Mouse (Mus musculus): ENCODE results near the gene Ptprn2. TPM values are rescaled to one million over a fixed set of nuclear protein-coding genes. Genes with fewer than 3 reads are reported as not detected.

The Ptprn2 gene
- polyA plus RNA-seq, 1 experiment, result 97.8 TPM

GRCm38 (mm10) chr12:117035243-117035642 lies 549.7 kb downstream of the Ptprn2 start:
- no peak overlapping the region for H3K27ac ChIP-seq (ENCODE audit: insufficient read depth, low read length)
- WGBS, result 36% methylated on average over 2 of the region's 2 CpGs

GRCm38 (mm10) chr12:117039411-117039810 lies 553.9 kb downstream of the Ptprn2 start:
- H3K27ac ChIP-seq (ENCODE audit: insufficient read depth, low read length), result no peak overlapping the region
- TF ChIP-seq POLR2A (IDR thresholded peaks at IDR 0.05; ENCODE audit: borderline replicate concordance, insufficient read depth, low read length) (no peak), CTCF (IDR thresholded peaks at IDR 0.05; ENCODE audit: borderline replicate concordance, insufficient read depth, low read depth, low read length) (no peak)

More at GRCm38 (mm10) chr12:117035243-117035642, 549.7 kb downstream of the Ptprn2 start:
- Histone ChIP-seq H3K4me3 (replicated peaks; ENCODE audit: insufficient read depth, low read depth, low read length) (no peak overlapping the region), H3K4me1 (ENCODE audit: control insufficient read depth, insufficient read depth, low read length) (no peaks in the 10 kb centered on the region), H3K27me3 (ENCODE audit: control insufficient read depth, insufficient read depth, low read length) (no peaks in the 10 kb centered on the region)
- peak; percentile 58 to 59 for DNase-seq
- TF ChIP-seq CTCF (IDR thresholded peaks at IDR 0.05; ENCODE audit: borderline replicate concordance, insufficient read depth, low read depth, low read length) (peak; percentile 66), POLR2A (IDR thresholded peaks at IDR 0.05; ENCODE audit: borderline replicate concordance, insufficient read depth, low read length) (no peak)

GRCm38 (mm10) chr12:117041409-117041808 lies 555.9 kb downstream of the Ptprn2 start:
- Histone ChIP-seq H3K4me1 (ENCODE audit: control insufficient read depth, insufficient read depth, low read length) (no peaks in the 10 kb centered on the region), H3K4me3 (replicated peaks; ENCODE audit: insufficient read depth, low read depth, low read length) (no peak overlapping the region), H3K27ac (ENCODE audit: insufficient read depth, low read length) (no peak overlapping the region), H3K27me3 (ENCODE audit: control insufficient read depth, insufficient read depth, low read length) (no peaks in the 10 kb centered on the region)
- 94% methylated on average over 2 of the region's 2 CpGs for WGBS
- TF ChIP-seq CTCF (IDR thresholded peaks at IDR 0.05; ENCODE audit: borderline replicate concordance, insufficient read depth, low read depth, low read length) (no peak), POLR2A (IDR thresholded peaks at IDR 0.05; ENCODE audit: borderline replicate concordance, insufficient read depth, low read length) (no peak)
- no peak for DNase-seq

More at GRCm38 (mm10) chr12:117039411-117039810, 553.9 kb downstream of the Ptprn2 start:
- no peak for DNase-seq
- H3K27me3 ChIP-seq (ENCODE audit: control insufficient read depth, insufficient read depth, low read length), result no peaks in the 10 kb centered on the region
- no peaks in the 10 kb centered on the region for H3K4me1 ChIP-seq (ENCODE audit: control insufficient read depth, insufficient read depth, low read length)
- WGBS, result 56% methylated on average over 3 of the region's 3 CpGs
- no peak overlapping the region for H3K4me3 ChIP-seq (replicated peaks; ENCODE audit: insufficient read depth, low read depth, low read length)

- H3K27me3 ChIP-seq (ENCODE audit: control insufficient read depth, insufficient read depth, low read length), result no peaks in the 10 kb centered on the region
- TF ChIP-seq CTCF (IDR thresholded peaks at IDR 0.05; ENCODE audit: borderline replicate concordance, insufficient read depth, low read depth, low read length) (no peak), POLR2A (IDR thresholded peaks at IDR 0.05; ENCODE audit: borderline replicate concordance, insufficient read depth, low read length) (no peak)
- no peak overlapping the region for H3K4me3 ChIP-seq (replicated peaks; ENCODE audit: insufficient read depth, low read depth, low read length)
- WGBS, result 89% methylated on average over 7 of the region's 7 CpGs
- H3K4me1 ChIP-seq (ENCODE audit: control insufficient read depth, insufficient read depth, low read length), result no peaks in the 10 kb centered on the region
- no peak overlapping the region for H3K27ac ChIP-seq (ENCODE audit: insufficient read depth, low read length)
- no peak for DNase-seq
Measured at GRCm38 (mm10) chr12:117042706-117043105, 557.2 kb downstream of the Ptprn2 start.

- H3K27ac ChIP-seq (ENCODE audit: insufficient read depth, low read length), result no peak overlapping the region
- WGBS, result 58% methylated on average over 3 of the region's 3 CpGs
- DNase-seq, result no peak
- H3K4me1 ChIP-seq (ENCODE audit: control insufficient read depth, insufficient read depth, low read length), result no peaks in the 10 kb centered on the region
- no peak overlapping the region for H3K4me3 ChIP-seq (replicated peaks; ENCODE audit: insufficient read depth, low read depth, low read length)
- no peaks in the 10 kb centered on the region for H3K27me3 ChIP-seq (ENCODE audit: control insufficient read depth, insufficient read depth, low read length)
- TF ChIP-seq CTCF (IDR thresholded peaks at IDR 0.05; ENCODE audit: borderline replicate concordance, insufficient read depth, low read depth, low read length) (no peak), POLR2A (IDR thresholded peaks at IDR 0.05; ENCODE audit: borderline replicate concordance, insufficient read depth, low read length) (no peak)
Measured at GRCm38 (mm10) chr12:117047384-117048251, 562.1 kb downstream of the Ptprn2 start.

- no peak overlapping the region for H3K4me3 ChIP-seq (replicated peaks; ENCODE audit: insufficient read depth, low read depth, low read length)
- TF ChIP-seq CTCF (IDR thresholded peaks at IDR 0.05; ENCODE audit: borderline replicate concordance, insufficient read depth, low read depth, low read length), result no peak
- TF ChIP-seq POLR2A (IDR thresholded peaks at IDR 0.05; ENCODE audit: borderline replicate concordance, insufficient read depth, low read length), result no peak
Measured at GRCm38 (mm10) chr12:117049829-117050228, 564.3 kb downstream of the Ptprn2 start.

GRCm38 (mm10) chr12:117053223-117053850 lies 567.8 kb downstream of the Ptprn2 start:
- DNase-seq, result no peak
- no peak for TF ChIP-seq POLR2A (IDR thresholded peaks at IDR 0.05; ENCODE audit: borderline replicate concordance, insufficient read depth, low read length)
- Histone ChIP-seq H3K27ac (ENCODE audit: insufficient read depth, low read length) (no peak overlapping the region), H3K27me3 (ENCODE audit: control insufficient read depth, insufficient read depth, low read length) (no peaks in the 10 kb centered on the region), H3K4me3 (replicated peaks; ENCODE audit: insufficient read depth, low read depth, low read length) (no peak overlapping the region), H3K4me1 (ENCODE audit: control insufficient read depth, insufficient read depth, low read length) (no peaks in the 10 kb centered on the region)
- 86% methylated on average over 9 of the region's 9 CpGs for WGBS

More at GRCm38 (mm10) chr12:117049829-117050228, 564.3 kb downstream of the Ptprn2 start:
- Histone ChIP-seq H3K27ac (ENCODE audit: insufficient read depth, low read length) (no peak overlapping the region), H3K4me1 (ENCODE audit: control insufficient read depth, insufficient read depth, low read length) (no peaks in the 10 kb centered on the region), H3K27me3 (ENCODE audit: control insufficient read depth, insufficient read depth, low read length) (no peaks in the 10 kb centered on the region)
- WGBS, result 43% methylated on average over 10 of the region's 10 CpGs
- peak in 1 of 2 experiments; percentile 21 for DNase-seq
